Mouse (Mus musculus) hindbrain, embryonic 16.5 days (tissue): ENCODE data around the gene 1700016K19Rik. TPM values are rescaled to one million over a fixed set of nuclear protein-coding genes. Genes with fewer than 3 reads are reported as not detected.

Experiments used
- ATAC-seq: fragments of 200-750 bp; cut with Nextera tagmentation; 2 replicates; pipeline ENCODE4 v1.8.0; 2017; ENCODE audit warnings: moderate TSS enrichment, moderate library complexity
- H3K27ac ChIP-seq: fragments of 300-500 bp; sonication (generic); 2 replicates; pipeline ENCODE4 v1.5.1; 2014; ENCODE audit warnings: low read depth, mild to moderate bottlenecking, control low read depth, low read length, moderate library complexity
- H3K27me3 ChIP-seq: fragments of 300-500 bp; sonication (generic); replicated peaks from 2 replicates; pipeline ENCODE4 v1.6.1; 2014; ENCODE audit warnings: low read length; ENCODE audit not compliant: control insufficient read depth, insufficient read depth
- H3K36me3 ChIP-seq: fragments of 300-500 bp; sonication (generic); 2 replicates; pipeline ENCODE4 v1.6.1; 2014; ENCODE audit warnings: mild to moderate bottlenecking, low read length, moderate library complexity, mixed read lengths; ENCODE audit not compliant: control insufficient read depth, insufficient read depth
- H3K4me1 ChIP-seq: fragments of 300-500 bp; sonication (generic); 2 replicates; pipeline ENCODE4 v1.6.1; 2014; ENCODE audit warnings: low read depth, low read length; ENCODE audit not compliant: control insufficient read depth, insufficient read depth
- H3K4me2 ChIP-seq: fragments of 300-500 bp; sonication (generic); 2 replicates; pipeline ENCODE4 v1.6.1; 2014; ENCODE audit warnings: mild to moderate bottlenecking, low read length, control low read depth, moderate library complexity
- H3K4me3 ChIP-seq: fragments of 300-500 bp; sonication (generic); 2 replicates; pipeline ENCODE4 v1.5.1; 2014; ENCODE audit warnings: mild to moderate bottlenecking, low read length, control low read depth, moderate library complexity
- H3K9ac ChIP-seq: fragments of 300-500 bp; sonication (generic); 2 replicates; pipeline ENCODE4 v1.6.1; 2014; ENCODE audit warnings: low read depth, mild to moderate bottlenecking, control low read depth, low read length, moderate library complexity
- H3K9me3 ChIP-seq: fragments of 300-500 bp; sonication (generic); 2 replicates; pipeline ENCODE4 v1.6.1; 2014; ENCODE audit warnings: mild to moderate bottlenecking, low read length, moderate library complexity; ENCODE audit not compliant: control insufficient read depth
- WGBS: fragments of 180-500 bp; shearing (Covaris S2); extraction: QIAGEN DNeasy Blood & Tissue Kit; methylation state at CpG from one replicate; pipeline ENCODE4 v1.1.7; 2014; 5-methylcytosine and 5-hydroxymethylcytosine counted together
- polyA plus RNA-seq: library from polyadenylated mRNA; unstranded; fragments of >200 nt; fragmentation: Nextera tagmentation; extraction: Ambion mirVana; gene quantifications from 2 replicates; pipeline ENCODE4 v1.2.1, GENCODE M21; 2015

The 1700016K19Rik gene
- polyA plus RNA-seq, 1 experiment from 2014 or later, result 5.0 TPM

DNA sequence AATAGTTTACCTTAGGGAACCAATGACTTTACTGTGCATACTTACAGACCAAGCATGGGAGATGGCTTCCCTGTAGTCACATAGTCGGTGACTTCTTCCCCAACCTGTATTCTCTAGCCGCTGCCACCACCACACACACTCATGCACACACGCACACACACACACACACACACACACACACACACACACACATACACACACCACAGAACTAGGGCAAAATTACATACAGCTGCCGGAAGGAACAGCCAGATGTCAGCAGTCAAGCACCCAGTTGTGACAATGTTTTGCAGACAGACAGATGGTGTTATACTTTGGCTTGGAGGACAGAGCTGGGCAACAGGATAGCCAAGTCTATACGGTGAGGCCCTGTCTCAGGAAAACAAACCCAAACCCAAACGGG is 21.7 kb upstream of the 1700016K19Rik start:
- WGBS, result 79% methylated on average over 6 of the region's 6 CpGs
- Histone ChIP-seq H3K27me3 (no peaks in the 10 kb centered on the region), H3K36me3 (no peaks in the 10 kb centered on the region), H3K9me3 (no peaks in the 10 kb centered on the region), H3K4me2 (no peak overlapping the region), H3K4me3 (no peak overlapping the region), H3K4me1 (peaks cover 2% of the 10 kb centered on the region), H3K27ac (no peak overlapping the region), H3K9ac (no peak overlapping the region)
- no peak for ATAC-seq

- H3K9me3 ChIP-seq, result no peaks in the 10 kb centered on the region
- no peak overlapping the region for H3K4me2 ChIP-seq
- no peak overlapping the region for H3K27ac ChIP-seq
- WGBS, result 30% methylated on average over 2 of the region's 2 CpGs
- H3K36me3 ChIP-seq, result no peaks in the 10 kb centered on the region
- no peak overlapping the region for H3K9ac ChIP-seq
- H3K27me3 ChIP-seq, result no peaks in the 10 kb centered on the region
- H3K4me3 ChIP-seq, result no peak overlapping the region
- ATAC-seq, result no peak
- no peaks in the 10 kb centered on the region for H3K4me1 ChIP-seq
Observed at GRCm38 (mm10) chr11:75980413-75980812, 19.3 kb upstream of the 1700016K19Rik start.

DNA sequence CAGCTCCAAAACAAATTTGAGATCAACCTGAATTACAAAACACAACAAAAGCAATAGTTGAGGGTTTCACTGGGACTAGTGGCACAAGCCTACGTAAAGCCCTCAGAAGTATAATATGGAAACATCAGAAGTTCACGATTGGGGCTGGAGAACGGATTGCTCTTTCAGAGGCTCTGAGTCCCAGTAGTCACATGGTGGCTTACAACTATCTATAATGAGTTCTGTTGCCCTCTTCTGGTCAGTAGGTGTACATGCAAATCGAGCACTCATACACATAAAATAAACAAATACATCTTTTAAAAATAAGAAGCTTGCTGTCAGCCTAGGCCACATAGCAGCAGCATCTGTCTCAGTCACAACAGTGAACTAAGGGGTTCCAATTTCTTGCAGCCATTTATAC is 16.5 kb upstream of the 1700016K19Rik start:
- no peaks in the 10 kb centered on the region for H3K27me3 ChIP-seq
- H3K4me1 ChIP-seq, result no peaks in the 10 kb centered on the region
- ATAC-seq, result no peak
- no peaks in the 10 kb centered on the region for H3K9me3 ChIP-seq
- no peaks in the 10 kb centered on the region for H3K36me3 ChIP-seq
- 76% methylated on average over 4 of the region's 4 CpGs for WGBS
- no peak overlapping the region for H3K4me3 ChIP-seq
- H3K4me2 ChIP-seq, result no peak overlapping the region
- H3K27ac ChIP-seq, result no peak overlapping the region
- H3K9ac ChIP-seq, result no peak overlapping the region

GRCm38 (mm10) chr11:75984581-75984980 is 15.1 kb upstream of the 1700016K19Rik start:
- no peak for ATAC-seq
- no peak overlapping the region for H3K4me3 ChIP-seq
- H3K4me2 ChIP-seq, result no peak overlapping the region
- no peaks in the 10 kb centered on the region for H3K4me1 ChIP-seq
- no peaks in the 10 kb centered on the region for H3K9me3 ChIP-seq
- H3K27me3 ChIP-seq, result no peaks in the 10 kb centered on the region
- no peak overlapping the region for H3K27ac ChIP-seq
- no peaks in the 10 kb centered on the region for H3K36me3 ChIP-seq
- WGBS, result 83% methylated on average over 1 of the region's 1 CpGs
- H3K9ac ChIP-seq, result no peak overlapping the region

DNA sequence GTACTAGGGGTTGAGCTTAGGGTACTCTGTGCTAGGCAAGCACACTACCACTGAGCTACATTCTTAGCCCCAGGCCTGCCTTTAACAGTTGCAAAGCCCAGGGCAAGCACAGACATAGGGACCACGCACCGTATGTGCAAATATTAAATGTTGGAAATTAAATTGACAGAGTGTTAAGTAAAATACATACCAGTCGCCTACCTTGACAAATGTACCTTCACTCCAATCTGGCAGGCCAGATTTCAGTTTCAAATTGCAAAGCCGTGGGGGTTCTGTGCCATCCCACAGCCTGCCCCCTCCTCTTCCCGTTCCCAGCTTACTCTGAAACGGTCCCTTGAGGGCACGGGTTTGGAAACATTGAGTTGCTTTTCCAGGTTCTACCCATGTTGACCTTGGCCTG is 13.8 kb upstream of the 1700016K19Rik start:
- Histone ChIP-seq H3K4me3 (no peak overlapping the region), H3K9ac (no peak overlapping the region), H3K4me1 (no peaks in the 10 kb centered on the region), H3K4me2 (no peak overlapping the region), H3K27me3 (no peaks in the 10 kb centered on the region), H3K27ac (no peak overlapping the region), H3K36me3 (no peaks in the 10 kb centered on the region), H3K9me3 (no peaks in the 10 kb centered on the region)
- no peak for ATAC-seq
- 82% methylated on average over 7 of the region's 7 CpGs for WGBS

GRCm38 (mm10) chr11:75990965-75991835 is 8.5 kb upstream of the 1700016K19Rik start:
- WGBS, result 82% methylated on average over 15 of the region's 15 CpGs

DNA sequence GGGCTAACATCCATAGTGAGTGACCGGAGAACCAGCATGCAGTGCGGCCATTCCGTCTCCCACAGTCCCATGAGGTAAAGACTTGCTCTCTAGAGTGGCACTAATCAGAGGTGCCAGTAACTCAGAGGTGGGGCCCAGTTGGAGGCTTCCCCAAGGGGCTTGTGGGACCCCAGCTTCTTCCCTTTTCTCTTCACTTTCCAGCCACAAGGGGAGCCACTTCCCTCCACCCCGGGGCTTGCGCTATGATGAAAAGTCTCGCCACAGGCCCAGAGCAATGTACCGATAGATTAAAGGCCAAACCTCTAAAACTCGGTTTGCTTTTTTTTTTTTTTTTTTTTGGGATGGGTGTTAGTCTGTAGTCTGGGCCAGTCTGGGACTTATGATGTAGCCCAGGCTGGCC is 7.8 kb upstream of the 1700016K19Rik start:
- Histone ChIP-seq H3K4me1 (no peaks in the 10 kb centered on the region), H3K4me3 (no peak overlapping the region), H3K27ac (no peak overlapping the region), H3K27me3 (no peaks in the 10 kb centered on the region), H3K36me3 (no peaks in the 10 kb centered on the region), H3K9ac (no peak overlapping the region), H3K4me2 (no peak overlapping the region), H3K9me3 (no peaks in the 10 kb centered on the region)
- ATAC-seq, result no peak
- whole genome bisulfite sequencing, result 90% methylated on average over 8 of the region's 8 CpGs

More at GRCm38 (mm10) chr11:75990965-75991835, 8.5 kb upstream of the 1700016K19Rik start:
- no peak for ATAC-seq
- Histone ChIP-seq H3K9ac (no peak overlapping the region), H3K36me3 (no peaks in the 10 kb centered on the region), H3K4me2 (no peak overlapping the region), H3K27ac (no peak overlapping the region), H3K4me1 (no peaks in the 10 kb centered on the region), H3K27me3 (no peaks in the 10 kb centered on the region), H3K4me3 (no peak overlapping the region), H3K9me3 (no peaks in the 10 kb centered on the region)

- Histone ChIP-seq H3K4me3 (no peak overlapping the region), H3K4me2 (no peak overlapping the region), H3K27ac (no peak overlapping the region), H3K9ac (no peak overlapping the region), H3K4me1 (no peaks in the 10 kb centered on the region), H3K9me3 (no peaks in the 10 kb centered on the region), H3K36me3 (no peaks in the 10 kb centered on the region), H3K27me3 (no peaks in the 10 kb centered on the region)
- ATAC-seq, result no peak
- WGBS, result 91% methylated on average over 8 of the region's 8 CpGs
Observed at GRCm38 (mm10) chr11:75992481-75992880, 7.2 kb upstream of the 1700016K19Rik start.

GRCm38 (mm10) chr11:75994357-75994756 is 5.4 kb upstream of the 1700016K19Rik start:
- no peaks in the 10 kb centered on the region for H3K9me3 ChIP-seq
- 40% methylated on average over 9 of the region's 9 CpGs for WGBS
- H3K9ac ChIP-seq, result no peak overlapping the region
- H3K4me3 ChIP-seq, result no peak overlapping the region
- no peak overlapping the region for H3K4me2 ChIP-seq
- H3K36me3 ChIP-seq, result no peaks in the 10 kb centered on the region
- no peak for ATAC-seq
- H3K27ac ChIP-seq, result no peak overlapping the region
- no peaks in the 10 kb centered on the region for H3K27me3 ChIP-seq
- H3K4me1 ChIP-seq, result no peaks in the 10 kb centered on the region
